Mouse (Mus musculus) midbrain, embryonic 16.5 days (tissue): ENCODE measurements around the gene Dtnbp1. TPM values are rescaled to one million over a fixed set of nuclear protein-coding genes. Genes with fewer than 3 reads are reported as not detected.

Source experiments
- ATAC-seq: fragments of 200-750 bp; cut with Nextera tagmentation; 2 replicates; pipeline ENCODE4 v1.8.0; 2017; ENCODE audit warnings: moderate TSS enrichment
- H3K27ac ChIP-seq: fragments of 300-500 bp; sonication (generic); 2 replicates; pipeline ENCODE4 v1.5.1; 2014; ENCODE audit warnings: mild to moderate bottlenecking, low read length, mixed read lengths
- H3K27me3 ChIP-seq: fragments of 300-500 bp; sonication (generic); 2 replicates; pipeline ENCODE4 v1.6.1; 2014; ENCODE audit warnings: low read depth, low read length, mixed read lengths; ENCODE audit not compliant: control insufficient read depth, insufficient read depth
- H3K36me3 ChIP-seq: fragments of 300-500 bp; sonication (generic); 2 replicates; pipeline ENCODE4 v1.6.1; 2014; ENCODE audit warnings: mild to moderate bottlenecking, low read length, moderate library complexity, mixed read lengths; ENCODE audit not compliant: control insufficient read depth, insufficient read depth
- H3K4me1 ChIP-seq: fragments of 300-500 bp; sonication (generic); 2 replicates; pipeline ENCODE4 v1.6.1; 2014; ENCODE audit warnings: mild to moderate bottlenecking, low read length, mixed read lengths; ENCODE audit not compliant: control insufficient read depth, insufficient read depth
- H3K4me2 ChIP-seq: fragments of 300-500 bp; sonication (generic); 2 replicates; pipeline ENCODE4 v1.6.1; 2014; ENCODE audit warnings: mild to moderate bottlenecking, low read length, mixed read lengths
- H3K4me3 ChIP-seq: fragments of 300-500 bp; sonication (generic); 2 replicates; pipeline ENCODE4 v1.5.1; 2014; ENCODE audit warnings: low read depth, mild to moderate bottlenecking, low read length, moderate library complexity, mixed read lengths
- H3K9ac ChIP-seq: fragments of 300-500 bp; sonication (generic); 2 replicates; pipeline ENCODE4 v1.6.1; 2014; ENCODE audit warnings: low read depth, low read length, mixed read lengths
- H3K9me3 ChIP-seq: fragments of 300-500 bp; sonication (generic); replicated peaks from 2 replicates; pipeline ENCODE4 v1.6.1; 2014; ENCODE audit warnings: mild to moderate bottlenecking, low read length, mixed read lengths; ENCODE audit not compliant: control insufficient read depth, poor library complexity, severe bottlenecking
- WGBS: fragments of 180-500 bp; shearing (Covaris S2); extraction: QIAGEN DNeasy Blood & Tissue Kit; methylation state at CpG from one replicate; pipeline ENCODE4 v1.1.7; 2014; 5-methylcytosine and 5-hydroxymethylcytosine counted together
- polyA plus RNA-seq: library from polyadenylated mRNA; unstranded; fragments of >200 nt; fragmentation: Nextera tagmentation; extraction: Ambion mirVana; gene quantifications from 2 replicates; pipeline ENCODE4 v1.2.1, GENCODE M21; 2015

Dtnbp1 gene
- polyA plus RNA-seq, 1 experiment from 2014 or later: 136 TPM

- peaks cover 4% of the 10 kb centered on the region; the same call in 1 of the 2 replicates for H3K4me1 ChIP-seq
- H3K36me3 ChIP-seq: no peaks in the 10 kb centered on the region
- no peak overlapping the region for H3K4me3 ChIP-seq
- no peak for ATAC-seq
- H3K9me3 ChIP-seq: no peaks in the 10 kb centered on the region
- no peak overlapping the region for H3K27ac ChIP-seq
- WGBS: 81% methylated on average over 5 of the region's 5 CpGs
- no peak overlapping the region for H3K9ac ChIP-seq
- no peaks in the 10 kb centered on the region for H3K27me3 ChIP-seq
- no peak overlapping the region for H3K4me2 ChIP-seq
These were observed 4.5 kb upstream of the Dtnbp1 start for GRCm38 (mm10) chr13:45006483-45006882.

- H3K9ac ChIP-seq: no peak overlapping the region
- WGBS: 86% methylated on average over 7 of the region's 7 CpGs
These were observed 3.9 kb upstream of the Dtnbp1 start for GRCm38 (mm10) chr13:45005861-45006260.

GRCm38 (mm10) chr13:45004987-45005592, 3.1 kb upstream of the Dtnbp1 start:
- Histone ChIP-seq H3K27ac (no peak overlapping the region), H3K4me2 (no peak overlapping the region), H3K4me1 (peaks cover 11% of the 10 kb centered on the region), H3K9ac (no peak overlapping the region), H3K27me3 (no peaks in the 10 kb centered on the region), H3K36me3 (no peaks in the 10 kb centered on the region), H3K9me3 (no peaks in the 10 kb centered on the region), H3K4me3 (no peak overlapping the region)
- 92% methylated on average over 5 of the region's 5 CpGs for WGBS
- no peak for ATAC-seq

More at GRCm38 (mm10) chr13:45005861-45006260, 3.9 kb upstream of the Dtnbp1 start:
- Histone ChIP-seq H3K27ac (no peak overlapping the region), H3K4me1 (peaks cover 5% of the 10 kb centered on the region), H3K9me3 (no peaks in the 10 kb centered on the region), H3K27me3 (no peaks in the 10 kb centered on the region), H3K4me2 (no peak overlapping the region), H3K36me3 (no peaks in the 10 kb centered on the region), H3K4me3 (no peak overlapping the region)
- ATAC-seq: no peak

- Histone ChIP-seq H3K9ac (no peak overlapping the region; the same call in 1 of the 2 replicates), H3K4me1 (peaks cover 12% of the 10 kb centered on the region), H3K4me2 (peak overlapping the region; percentile 75), H3K9me3 (no peaks in the 10 kb centered on the region), H3K4me3 (no peak overlapping the region), H3K36me3 (no peaks in the 10 kb centered on the region), H3K27me3 (no peaks in the 10 kb centered on the region), H3K27ac (no peak overlapping the region)
- ATAC-seq: no peak
- 64% methylated on average over 5 of the region's 5 CpGs for WGBS
These were observed 1.1 kb upstream of the Dtnbp1 start for GRCm38 (mm10) chr13:45003026-45003425.

- Histone ChIP-seq H3K9ac (peak overlapping the region; percentile 81), H3K4me3 (peak overlapping the region; percentile 81), H3K9me3 (no peaks in the 10 kb centered on the region), H3K27me3 (no peaks in the 10 kb centered on the region), H3K4me1 (peaks cover 12% of the 10 kb centered on the region), H3K4me2 (peak overlapping the region; percentile 75), H3K36me3 (no peaks in the 10 kb centered on the region), H3K27ac (peak overlapping the region; percentile 82)
- peak; percentile 63 for ATAC-seq
- under 1% methylated on average over 52 of the region's 52 CpGs for WGBS
These were observed 578 bp downstream of the Dtnbp1 start for GRCm38 (mm10) chr13:45001228-45001910.

- Histone ChIP-seq H3K4me1 (peaks cover 12% of the 10 kb centered on the region), H3K9me3 (no peaks in the 10 kb centered on the region), H3K4me3 (peak overlapping the region; percentile 81), H3K27ac (no peak overlapping the region), H3K36me3 (no peaks in the 10 kb centered on the region), H3K27me3 (no peaks in the 10 kb centered on the region), H3K9ac (peak overlapping the region; percentile 36; the same call in 1 of the 2 replicates), H3K4me2 (peak overlapping the region; percentile 75)
- WGBS: 12% methylated on average over 7 of the region's 7 CpGs
- no peak for ATAC-seq
These were observed 1.1 kb downstream of the Dtnbp1 start for GRCm38 (mm10) chr13:45000836-45001227.

- no peak overlapping the region for H3K27ac ChIP-seq
- WGBS: 94% methylated on average over 12 of the region's 12 CpGs
- no peaks in the 10 kb centered on the region for H3K36me3 ChIP-seq
- H3K4me3 ChIP-seq: no peak overlapping the region
- no peak for ATAC-seq
- peaks cover 12% of the 10 kb centered on the region for H3K4me1 ChIP-seq
- no peaks in the 10 kb centered on the region for H3K27me3 ChIP-seq
- no peak overlapping the region for H3K4me2 ChIP-seq
- no peak overlapping the region for H3K9ac ChIP-seq
- no peaks in the 10 kb centered on the region for H3K9me3 ChIP-seq
These were observed 2.7 kb downstream of the Dtnbp1 start for GRCm38 (mm10) chr13:44999211-44999610.

- 91% methylated on average over 5 of the region's 5 CpGs for WGBS
- H3K9me3 ChIP-seq: no peaks in the 10 kb centered on the region
- peaks cover 10% of the 10 kb centered on the region for H3K4me1 ChIP-seq
- H3K27ac ChIP-seq: no peak overlapping the region
- no peak overlapping the region for H3K4me2 ChIP-seq
- H3K9ac ChIP-seq: no peak overlapping the region
- 0 out of 2 replicates have a peak, but pooled peaks cover 3% of the 10 kb centered on the region for H3K36me3 ChIP-seq
- no peak overlapping the region for H3K4me3 ChIP-seq
- no peaks in the 10 kb centered on the region for H3K27me3 ChIP-seq
- no peak for ATAC-seq
These were observed 5.6 kb downstream of the Dtnbp1 start for GRCm38 (mm10) chr13:44996339-44996738.

GRCm38 (mm10) chr13:44992550-44993205, 9.3 kb downstream of the Dtnbp1 start:
- no peak overlapping the region for H3K27ac ChIP-seq
- H3K27me3 ChIP-seq: no peaks in the 10 kb centered on the region
- H3K9ac ChIP-seq: no peak overlapping the region
- peaks cover 2% of the 10 kb centered on the region; the same call in 1 of the 2 replicates for H3K4me1 ChIP-seq
- H3K4me3 ChIP-seq: no peak overlapping the region
- no peaks in the 10 kb centered on the region for H3K9me3 ChIP-seq
- 0 out of 2 replicates have a peak, but pooled peaks cover 3% of the 10 kb centered on the region for H3K36me3 ChIP-seq
- ATAC-seq: no peak
- WGBS: 95% methylated on average over 10 of the region's 10 CpGs
- no peak overlapping the region for H3K4me2 ChIP-seq
